Mouse (Mus musculus): ENCODE data around the gene Tbc1d23.
"Not testable (repeated sequence)": the region's sequence is repeated elsewhere in the genome, so short reads cannot be mapped to it uniquely, and the experiment has no call there.

The Tbc1d23 gene

DNA sequence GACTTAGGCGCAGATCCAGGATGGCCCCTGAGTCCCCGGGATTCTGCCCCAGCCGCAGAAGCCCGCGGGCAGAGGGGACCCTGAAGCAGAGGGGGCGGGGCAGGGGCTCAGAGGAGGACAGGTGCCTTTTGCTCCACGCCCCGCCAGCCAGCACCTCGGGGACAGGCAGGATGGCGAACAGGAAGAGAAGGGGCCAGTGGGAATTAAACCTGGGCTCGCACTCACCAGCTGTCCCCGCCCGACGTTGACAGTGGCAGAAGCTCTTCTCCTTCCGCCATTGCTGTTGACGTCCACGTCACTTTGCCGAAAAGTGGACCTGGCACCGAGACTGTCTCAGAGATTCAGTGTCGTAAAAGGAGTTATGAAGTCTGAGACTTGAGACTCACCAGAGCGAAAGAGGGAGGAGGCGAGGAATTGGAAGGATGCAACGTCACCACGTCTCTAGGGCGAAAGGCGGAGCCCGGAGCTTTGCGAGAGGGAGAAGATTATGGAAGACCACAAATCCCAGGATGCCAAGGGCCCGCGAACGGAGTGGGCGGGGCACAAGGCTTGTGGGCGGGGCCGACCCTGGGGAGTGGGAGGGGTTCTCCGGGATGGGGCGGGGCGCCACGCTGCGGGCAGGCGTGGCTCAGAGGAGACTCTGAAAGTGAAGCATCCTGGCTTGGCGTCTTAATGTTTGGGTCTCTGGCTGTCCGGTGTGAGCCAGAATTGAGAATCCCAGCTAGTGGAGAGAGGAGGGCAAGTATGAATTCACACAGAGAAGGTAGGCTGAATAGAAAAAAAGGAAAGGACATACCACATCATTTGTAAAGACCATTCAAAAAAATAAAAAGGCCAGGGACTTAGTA lies at the start of gene Tbc1d23:
Gene Tbc1d23, minus strand, starts transcription at position 416 of the 848 bp plus-strand sequence.
- DNase-seq (ENCODE audit: low spot score in 2 of 2): peak; percentile 95 to 98

DNA sequence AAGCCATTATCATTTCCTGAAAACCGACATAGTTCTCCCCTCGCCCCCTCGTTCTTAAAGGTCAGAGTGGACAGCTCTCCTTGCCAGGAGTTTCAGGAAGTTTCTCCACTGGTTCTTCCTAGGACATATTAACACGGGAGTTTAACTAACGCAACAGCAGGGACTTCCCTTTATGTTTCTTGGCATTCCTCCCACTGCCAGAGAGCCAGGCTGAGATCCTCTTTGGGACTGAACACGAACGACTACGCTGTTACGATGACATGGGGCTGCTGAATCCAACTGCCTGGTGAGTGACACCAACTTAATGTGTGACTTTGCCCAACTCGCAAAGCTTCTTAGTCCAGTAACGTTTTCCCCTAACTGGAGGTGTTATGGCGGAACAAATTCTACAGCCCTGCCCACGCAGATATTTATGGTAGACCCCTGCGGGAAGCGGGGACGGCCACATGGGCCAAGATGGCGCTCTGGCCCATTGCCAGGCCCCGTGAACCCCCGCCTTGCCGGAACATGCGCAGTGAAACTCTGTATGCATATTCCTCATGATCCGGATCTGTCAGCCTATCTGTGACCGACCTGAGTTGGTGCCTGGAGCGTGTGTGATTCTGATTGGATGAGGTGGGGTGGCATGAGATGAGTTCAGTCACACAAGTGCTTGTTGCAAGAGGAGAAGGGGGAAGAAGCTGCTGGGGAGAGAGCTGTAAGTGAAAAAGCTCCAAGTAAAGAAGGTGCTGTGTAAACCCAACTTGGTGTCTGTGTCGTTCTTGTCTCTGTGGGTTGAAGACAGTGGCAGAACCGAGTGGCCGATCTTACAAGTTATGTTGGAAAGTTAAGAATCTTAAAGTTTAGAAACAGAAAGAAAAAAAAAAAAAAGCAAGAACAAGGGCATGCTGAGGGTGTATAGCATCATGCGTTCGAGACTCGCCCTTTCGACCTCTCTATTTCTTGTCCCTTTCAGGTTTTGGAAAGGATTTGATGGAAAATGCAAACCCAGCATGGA lies 49.2 kb upstream of the Tbc1d23 start:
- peak in 1 of 2 experiments; percentile 20 for DNase-seq (ENCODE audit: low spot score in 2 of 2)

DNA sequence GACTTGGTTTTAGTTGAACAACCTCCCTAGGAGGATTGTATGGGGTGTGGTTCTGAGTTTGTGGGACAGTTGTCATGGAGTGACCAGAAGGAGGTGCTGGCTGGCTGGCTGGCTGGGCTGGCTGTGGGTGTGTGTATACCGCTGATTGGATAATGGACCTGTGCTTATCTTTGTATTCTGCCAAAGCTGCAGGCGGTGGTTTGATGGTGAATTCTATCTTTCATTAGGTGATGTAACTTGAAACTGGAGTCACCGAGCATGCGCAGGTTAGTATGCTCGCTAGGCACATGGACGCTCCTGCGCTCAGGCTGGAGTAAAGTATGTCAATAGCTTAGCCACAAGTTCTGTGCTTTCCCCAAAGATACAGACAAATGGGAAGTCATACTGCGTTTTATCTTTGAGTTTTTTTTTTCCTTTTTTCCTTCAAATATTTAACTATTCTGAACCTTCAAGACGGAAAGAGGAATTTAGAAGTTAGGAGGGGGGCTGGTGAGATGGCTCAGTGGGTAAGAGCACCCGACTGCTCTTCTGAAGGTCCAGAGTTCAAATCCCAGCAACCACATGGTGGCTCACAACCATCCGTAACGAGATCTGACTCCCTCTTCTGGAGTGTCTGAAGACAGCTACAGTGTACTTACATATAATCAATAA lies 47.8 kb upstream of the Tbc1d23 start:
- DNase-seq (ENCODE audit: low spot score in 2 of 2): no peak

DNA sequence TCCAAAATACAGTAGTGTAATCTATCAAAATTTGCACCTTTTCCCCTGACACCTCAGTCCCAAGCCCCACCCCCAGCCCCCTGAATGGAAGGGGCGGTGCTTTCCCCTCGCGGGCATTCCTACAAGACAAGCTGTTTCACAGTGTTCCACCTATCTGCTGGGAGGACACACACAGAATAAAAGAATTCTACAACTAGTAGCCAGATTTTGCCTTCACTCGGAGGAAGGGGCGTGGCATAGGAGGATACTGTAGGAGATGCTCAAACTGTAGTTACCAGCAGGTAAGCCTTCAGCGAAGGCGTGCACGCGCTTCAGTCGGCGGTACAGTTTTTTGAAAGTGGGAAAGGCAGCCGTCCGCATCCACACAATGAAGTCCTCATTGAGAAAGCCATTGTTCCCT lies 38.4 kb upstream of the Tbc1d23 start:
- no peak for DNase-seq (ENCODE audit: low spot score in 2 of 2)

DNA sequence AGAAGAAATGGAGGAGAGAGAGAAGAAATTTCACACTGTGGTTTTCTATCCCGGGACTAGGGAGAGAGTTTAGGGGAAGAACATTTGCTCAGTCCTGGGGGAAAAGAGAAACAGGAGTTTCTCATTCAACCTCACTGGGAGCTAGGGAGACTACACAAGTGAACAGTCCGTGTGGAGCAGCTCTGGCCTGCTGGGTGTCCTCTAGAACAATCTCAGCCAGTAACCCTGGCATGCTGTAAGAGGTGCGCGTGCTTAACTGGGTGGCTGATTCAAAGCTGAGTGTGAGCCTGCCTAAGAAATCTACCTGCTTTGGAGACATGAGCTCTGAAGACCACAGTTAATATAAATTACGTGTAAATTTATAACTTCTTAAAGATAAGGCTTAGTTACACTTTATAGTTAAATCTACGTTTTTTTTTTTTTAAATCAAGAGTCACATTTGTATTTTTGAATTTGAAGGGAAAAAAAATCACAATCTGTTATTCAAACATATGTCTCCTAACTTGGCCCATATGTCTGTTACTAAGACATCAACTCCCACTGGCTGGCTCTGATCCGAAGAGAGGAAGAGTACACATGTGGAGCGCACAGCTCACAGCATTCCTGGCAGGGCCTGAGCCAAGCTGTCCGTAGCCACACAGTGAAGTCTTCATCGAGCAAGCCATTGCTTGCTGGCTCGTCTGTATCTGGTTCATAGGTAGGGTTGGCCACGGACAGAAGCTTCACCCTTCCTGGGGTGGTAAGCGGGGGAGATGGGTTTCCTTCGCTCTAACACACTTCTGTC lies 36.9 kb upstream of the Tbc1d23 start:
- peak; percentile 37 to 46 for DNase-seq (ENCODE audit: low spot score in 2 of 2)

DNA sequence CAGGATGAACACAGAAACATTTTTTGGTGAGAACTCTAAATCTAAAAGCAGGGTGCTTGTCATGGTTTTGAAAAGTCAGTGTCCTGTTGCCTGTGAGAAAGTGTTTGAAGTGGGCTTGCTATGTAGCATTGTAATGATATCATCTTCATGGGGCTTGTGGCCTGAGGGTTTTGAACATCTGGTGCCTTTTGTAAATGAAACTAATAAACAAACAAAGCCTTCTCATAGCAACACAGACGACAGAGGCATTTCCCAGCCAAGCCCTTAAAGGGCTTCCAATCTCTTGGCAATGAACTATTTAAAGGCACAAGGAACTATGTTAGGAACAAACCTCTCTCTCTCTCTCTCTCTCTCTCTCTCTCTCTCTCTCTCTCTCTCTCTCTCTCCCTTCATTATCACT lies 35.8 kb upstream of the Tbc1d23 start:
- no peak for DNase-seq (ENCODE audit: low spot score in 2 of 2)

DNA sequence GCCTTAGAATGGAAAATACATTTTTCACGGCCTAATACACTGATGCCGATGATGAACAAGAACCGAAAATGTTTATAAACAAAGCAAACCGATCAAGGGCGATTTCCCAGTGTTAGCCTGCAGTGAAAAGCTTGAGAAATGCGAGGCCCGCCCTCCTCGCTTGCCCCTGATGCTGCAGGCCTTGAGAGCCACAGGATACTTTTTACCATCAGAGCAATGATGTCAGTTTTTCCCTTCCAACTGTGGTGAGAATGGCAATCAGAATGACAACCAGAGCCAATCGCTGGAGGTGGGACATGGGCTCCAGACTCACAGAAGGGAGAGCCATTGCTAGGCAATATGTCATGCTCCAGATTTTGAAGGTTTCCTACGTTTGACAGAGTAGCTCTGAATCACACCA lies 28.8 kb upstream of the Tbc1d23 start:
- no peak for DNase-seq (ENCODE audit: low spot score in 2 of 2)

DNA sequence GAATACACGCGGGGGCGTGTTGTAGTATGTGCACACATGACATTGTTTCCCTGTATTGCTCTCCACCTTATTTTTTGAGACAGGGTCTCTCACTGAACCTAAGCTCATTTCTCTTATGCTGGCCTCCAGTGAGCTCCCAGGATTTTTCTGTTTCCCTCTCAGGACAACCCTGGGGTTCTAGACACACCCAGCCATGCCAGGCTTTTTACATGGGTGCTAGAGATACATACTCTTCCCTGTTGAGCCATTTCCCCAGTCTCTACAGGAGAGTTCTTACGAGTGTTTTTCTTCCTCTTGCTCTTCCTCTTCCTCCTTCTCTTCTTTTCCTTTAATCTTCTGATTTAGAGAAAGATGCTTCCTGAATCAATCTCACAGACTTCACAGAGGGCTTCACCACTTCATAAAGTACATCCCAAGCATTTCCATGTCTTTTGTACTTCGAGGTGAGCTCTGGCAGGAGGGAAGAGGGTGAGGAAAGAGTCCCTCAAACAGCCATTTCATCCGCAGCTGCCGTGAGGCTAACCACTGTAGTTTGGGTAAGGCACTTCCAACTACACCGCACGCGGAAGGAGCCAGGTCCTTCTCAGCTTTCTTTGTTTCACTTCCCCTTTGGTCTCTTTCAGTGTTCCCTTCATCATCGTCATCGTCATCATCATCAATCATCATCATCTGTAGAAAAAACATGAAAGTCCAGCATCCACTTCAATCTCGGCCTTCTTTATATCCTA lies 28.2 kb upstream of the Tbc1d23 start:
- no peak for DNase-seq (ENCODE audit: low spot score in 2 of 2)

DNA sequence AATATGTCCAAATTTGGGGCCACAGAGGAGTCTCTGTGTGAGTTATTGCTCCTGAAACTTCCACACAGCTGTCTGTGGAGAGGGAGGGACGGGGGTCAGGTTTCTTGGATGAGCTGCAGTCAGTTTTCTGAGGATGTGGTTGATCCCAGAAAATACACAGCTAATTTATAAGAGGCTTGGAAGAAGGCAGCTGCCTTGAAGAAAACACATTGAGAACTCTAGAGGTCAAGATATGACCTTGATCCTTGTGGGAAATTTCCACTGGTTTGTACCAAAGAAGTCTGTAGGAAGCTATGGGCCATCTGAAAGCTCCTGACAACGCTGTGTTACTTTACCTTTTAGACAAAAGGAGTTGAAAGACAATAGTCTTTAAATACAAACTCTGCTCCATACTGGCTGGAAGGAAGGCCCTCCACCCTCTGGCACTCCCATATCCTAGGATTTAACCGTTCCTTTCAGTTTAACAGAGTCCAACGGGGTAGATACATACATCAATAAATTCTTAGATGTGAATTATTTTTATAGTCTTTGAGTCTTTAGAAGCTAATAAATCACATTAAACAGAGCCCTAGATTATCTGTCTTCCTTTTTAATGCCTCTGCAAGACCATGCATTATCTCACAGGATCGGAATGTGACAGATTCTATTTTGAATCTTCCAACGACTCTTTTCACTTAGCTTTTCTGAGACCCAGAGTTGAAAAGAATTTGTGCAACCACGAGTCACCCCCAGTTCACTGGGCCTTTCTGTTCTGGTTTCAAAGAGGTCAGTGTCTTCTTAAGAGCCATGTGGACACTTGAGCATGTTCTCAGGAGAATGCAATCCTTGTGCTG lies 20.5 kb upstream of the Tbc1d23 start:
- no peak for DNase-seq (ENCODE audit: low spot score in 2 of 2)

DNA sequence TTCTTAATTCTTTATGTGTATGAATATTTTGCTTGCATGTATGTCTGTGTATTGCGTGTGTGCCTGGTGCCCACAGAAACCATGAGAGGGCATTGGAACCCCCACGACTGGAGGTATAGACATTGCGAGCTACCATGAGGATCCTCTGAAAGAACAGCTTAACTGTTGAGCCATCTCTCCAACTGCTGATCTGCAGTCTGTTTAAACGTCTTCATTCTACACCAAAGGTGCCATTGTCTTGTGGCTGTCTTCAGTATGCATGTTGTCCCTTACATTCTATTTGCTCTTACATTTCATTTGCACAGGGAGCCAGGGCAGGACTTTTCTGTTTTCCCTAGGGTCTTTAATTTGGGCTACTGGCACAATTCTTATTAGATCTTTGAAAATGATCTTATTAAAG lies 19.7 kb upstream of the Tbc1d23 start:
- no peak for DNase-seq (ENCODE audit: low spot score in 2 of 2)

DNA sequence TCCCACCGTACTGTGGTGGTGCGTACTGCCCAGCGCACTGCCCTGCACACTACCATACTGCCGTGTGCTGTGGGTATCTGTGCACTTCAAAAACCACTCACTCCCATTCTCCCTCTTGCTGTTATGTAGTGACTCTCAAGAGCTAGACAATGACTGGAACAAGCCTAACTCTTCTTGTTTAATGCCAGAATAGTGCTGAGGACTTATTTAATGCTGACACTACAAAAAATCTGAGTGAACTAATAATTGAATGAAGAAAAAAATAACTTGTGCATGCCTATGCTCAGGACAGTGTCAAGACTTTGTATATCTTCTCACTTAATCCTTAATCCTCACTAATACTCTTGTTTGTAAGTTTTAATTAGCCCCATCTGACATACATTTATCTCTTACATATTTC lies 16.2 kb upstream of the Tbc1d23 start:
- DNase-seq (ENCODE audit: low spot score in 2 of 2): no peak

DNA sequence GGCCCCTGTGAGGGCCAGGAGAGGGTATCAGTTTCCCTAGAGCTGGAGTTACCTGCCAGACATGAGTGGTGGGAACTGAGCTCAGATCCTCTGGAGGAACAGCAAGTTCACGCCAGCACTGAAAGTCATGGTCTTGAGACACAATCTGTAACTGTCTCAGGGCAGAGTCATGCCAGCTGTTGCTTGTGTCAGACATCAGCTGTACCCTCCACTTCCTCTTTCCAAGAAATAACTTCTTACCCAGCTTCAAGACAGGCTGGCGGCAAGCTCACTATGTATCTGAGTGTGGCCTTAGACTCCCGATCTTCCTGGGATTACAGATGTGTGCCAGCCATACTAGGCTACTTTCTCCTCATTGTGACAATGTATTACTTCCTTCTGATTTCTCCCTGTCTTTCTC lies 15.3 kb upstream of the Tbc1d23 start:
- no peak for DNase-seq (ENCODE audit: low spot score in 2 of 2)

DNA sequence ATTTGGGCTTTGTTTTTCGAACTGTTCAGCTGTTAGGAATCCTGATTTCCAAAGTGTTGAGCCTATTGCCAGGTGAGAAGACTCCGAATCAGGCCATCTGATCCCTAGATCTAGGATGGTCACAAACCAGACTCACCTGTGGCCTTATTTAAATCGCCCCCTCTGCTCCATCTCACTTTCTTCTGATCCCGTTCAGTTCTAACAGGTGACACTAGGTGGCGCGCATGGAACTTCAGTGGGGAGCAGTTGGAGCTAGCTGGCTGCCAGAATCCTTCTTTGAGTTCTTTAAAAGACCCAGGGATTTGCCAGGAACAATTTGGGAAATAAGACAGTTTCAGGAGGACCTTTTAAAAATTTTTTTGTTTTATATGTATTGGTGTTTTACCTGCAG lies 12.5 kb upstream of the Tbc1d23 start:
- peak; percentile 38 to 79 for DNase-seq (ENCODE audit: low spot score in 2 of 2)

DNA sequence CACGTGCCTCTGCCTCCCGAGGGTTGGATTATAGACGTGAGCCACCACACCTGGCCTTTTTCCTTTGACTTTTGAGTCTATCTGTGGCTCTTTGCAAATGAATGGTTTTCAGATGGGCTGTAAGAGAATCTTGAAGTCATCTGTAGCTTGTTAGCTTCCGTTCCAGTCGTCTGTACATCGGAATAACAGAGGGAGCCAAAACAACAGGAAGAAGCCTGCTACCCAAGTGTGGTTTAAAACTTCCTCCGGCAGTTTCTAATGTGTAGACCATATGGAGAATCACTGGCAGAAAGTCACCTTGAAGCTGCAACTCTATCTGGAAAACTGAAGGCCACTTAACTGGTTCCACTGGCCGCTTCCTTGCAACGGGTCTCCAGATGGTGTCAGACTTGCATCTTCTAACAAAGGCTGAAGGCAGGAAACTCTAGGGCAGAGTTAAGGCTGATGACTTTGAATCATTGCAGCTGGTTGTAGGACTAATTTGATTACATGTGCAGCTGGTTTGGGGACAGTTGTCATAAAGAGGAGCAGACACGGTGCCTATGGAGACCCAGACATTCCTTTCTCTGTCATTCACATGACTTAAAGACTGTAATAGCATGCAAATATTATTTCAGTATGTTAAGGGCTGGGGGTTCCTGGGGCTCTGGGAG lies 12.0 kb upstream of the Tbc1d23 start:
- no peak for DNase-seq (ENCODE audit: low spot score in 2 of 2)

DNA sequence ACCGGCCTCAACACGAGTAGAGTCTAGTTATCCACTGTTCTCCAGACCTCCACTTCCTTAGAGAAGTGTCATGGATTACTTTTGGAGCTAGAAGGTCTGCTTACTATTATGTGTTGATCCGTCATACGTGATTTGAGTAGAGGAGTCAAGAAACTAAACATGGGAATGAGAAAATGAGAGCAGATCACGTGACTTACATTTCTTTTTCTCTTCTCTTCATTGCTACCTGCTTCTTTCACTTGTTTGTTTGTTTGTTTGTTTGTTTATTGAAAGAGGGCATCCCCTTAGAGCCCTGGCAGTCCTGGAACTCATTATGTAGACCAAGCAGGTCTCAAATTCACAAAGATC lies 11.5 kb upstream of the Tbc1d23 start:
- no peak for DNase-seq (ENCODE audit: low spot score in 2 of 2)

DNA sequence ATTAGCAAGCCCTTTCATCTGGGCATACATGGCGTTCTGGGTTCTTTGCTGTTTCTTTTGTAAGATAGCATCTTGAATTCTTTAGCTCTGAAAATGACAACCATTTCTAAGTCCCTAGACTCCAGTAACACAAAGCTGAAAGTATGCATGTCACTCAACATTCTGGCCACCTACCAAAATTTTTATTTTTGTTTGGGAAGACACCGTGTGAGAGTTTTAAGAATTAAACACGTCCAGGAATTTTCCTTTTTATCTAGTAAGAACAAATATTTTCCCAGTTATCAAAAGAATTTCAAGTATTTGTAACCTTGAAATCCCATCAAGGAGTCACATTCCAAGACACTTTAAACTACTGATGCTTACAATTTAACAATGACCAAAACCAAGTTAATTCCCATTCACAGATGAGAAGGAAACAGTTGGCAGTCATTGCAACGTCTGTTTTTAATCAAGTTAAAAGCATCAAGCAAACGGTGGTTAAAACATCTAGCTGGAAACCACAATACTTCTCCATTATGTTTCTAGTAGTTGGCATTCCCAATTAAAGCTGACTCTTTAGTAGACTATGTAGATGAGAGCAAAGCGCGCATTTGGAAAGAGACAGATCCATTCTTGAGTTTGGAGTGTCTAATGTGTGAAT lies 4.7 kb upstream of the Tbc1d23 start:
- DNase-seq (ENCODE audit: low spot score in 2 of 2): no peak

DNA sequence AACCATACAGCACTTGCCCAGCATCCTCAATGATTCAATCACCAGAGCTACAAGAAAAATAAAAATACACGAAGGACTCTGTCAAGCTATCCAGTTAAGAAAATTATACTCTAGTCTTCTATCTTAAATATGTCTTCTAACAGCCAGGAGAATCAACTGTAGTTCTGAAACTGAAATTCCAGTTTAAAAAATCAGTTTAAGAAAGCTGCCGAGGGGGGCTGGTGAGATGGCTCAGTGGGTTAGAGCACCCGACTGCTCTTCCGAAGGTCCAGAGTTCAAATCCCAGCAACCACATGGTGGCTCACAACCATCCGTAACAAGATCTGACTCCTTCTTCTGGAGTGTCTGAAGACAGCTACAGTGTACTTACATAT lies 620 bp upstream of the Tbc1d23 start:
- not testable (repeated sequence) for DNase-seq (ENCODE audit: low spot score in 2 of 2)

DNA sequence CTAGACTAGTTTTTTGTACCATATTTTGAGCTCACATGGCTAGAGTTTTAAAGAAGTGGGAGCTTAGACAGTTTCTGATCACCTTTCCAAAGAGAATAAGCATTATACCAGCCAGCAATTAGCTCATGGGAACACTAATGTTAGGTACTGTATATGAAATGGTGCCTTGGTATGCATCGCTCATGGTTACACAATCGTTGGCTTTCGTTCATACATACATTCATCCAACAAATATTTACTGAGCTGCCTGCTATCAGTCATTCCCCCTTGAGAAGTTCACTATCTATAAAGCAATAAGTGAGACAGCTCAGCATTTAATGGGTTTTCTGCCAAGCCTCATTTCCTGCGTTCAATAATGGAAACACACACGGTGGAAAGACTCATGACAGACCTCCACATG lies 4.9 kb downstream of the Tbc1d23 start:
- DNase-seq (ENCODE audit: low spot score in 2 of 2): no peak

DNA sequence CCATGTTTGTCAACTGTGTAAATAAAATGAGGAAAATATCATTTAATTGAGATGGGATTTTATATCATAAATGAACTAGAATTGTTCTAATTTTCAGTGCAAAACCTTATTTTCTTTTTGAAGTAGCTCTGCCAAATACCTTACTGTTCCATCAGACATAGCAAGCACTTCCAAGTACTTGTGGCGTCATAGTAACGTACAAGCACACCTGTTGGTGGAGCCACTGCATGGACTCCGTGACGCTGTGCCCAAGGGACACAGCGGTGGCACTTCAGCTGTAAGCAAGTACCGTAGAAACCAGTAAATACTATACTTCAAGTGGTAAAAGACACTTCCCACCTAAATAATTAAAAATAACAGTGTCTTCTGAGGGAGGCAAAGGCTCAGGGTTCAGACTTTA lies 10.9 kb downstream of the Tbc1d23 start:
- DNase-seq (ENCODE audit: low spot score in 2 of 2): no peak

Measured in frontal cortex, postnatal 10 days (tissue).